In the genomic region with DNA sequence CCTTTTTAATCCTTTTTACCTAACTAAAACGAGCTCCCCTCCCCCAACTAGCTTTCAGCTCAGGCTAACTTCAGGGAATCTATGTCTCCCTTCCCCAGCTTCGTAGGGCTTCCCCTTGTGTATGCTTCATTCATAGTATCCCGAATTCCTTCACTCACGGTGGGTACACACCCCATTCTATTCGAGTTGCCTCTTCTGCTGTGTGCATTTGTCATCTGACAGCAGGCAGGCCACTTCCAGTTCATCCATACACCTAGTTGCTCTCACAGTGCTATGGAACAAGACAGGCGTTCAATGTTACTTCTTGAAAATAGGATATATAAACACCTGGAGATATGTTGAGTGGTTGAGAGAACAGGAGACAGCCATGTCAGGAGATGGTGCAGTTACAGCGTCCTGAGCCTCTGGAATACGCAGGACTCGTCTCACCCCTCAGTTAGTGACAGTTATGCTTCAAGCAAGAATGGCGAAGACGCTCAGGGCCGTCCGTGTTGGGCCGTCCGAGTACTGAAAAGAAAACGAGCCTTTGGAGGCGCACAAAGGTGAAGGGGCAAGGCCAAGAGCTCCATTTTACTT, we compare ENCODE assay signal across 8 mouse cellular contexts. TPM values are rescaled to one million over a fixed set of nuclear protein-coding genes. Genes with fewer than 3 reads are reported as not detected.
DNase-seq lines count a peak whose midpoint lies in the region; ATAC-seq and TF ChIP-seq lines count a peak whose summit lies in the region.

No protein-coding gene starts in this region.

- H3K9me3 ChIP-seq in intestine, embryonic 15.5 days, result no peaks in the 10 kb centered on the region
- H3K9me3 ChIP-seq in neural tube, embryonic 12.5 days, result no peaks in the 10 kb centered on the region

- no peaks in the 10 kb centered on the region for H3K27me3 ChIP-seq in thymus, adult 2 months (ENCODE audit: control insufficient read depth, insufficient read depth, low read length)
- no peaks in the 10 kb centered on the region for H3K27me3 ChIP-seq in intestine, embryonic 15.5 days (replicated peaks)
- H3K27me3 ChIP-seq in neural tube, embryonic 12.5 days (replicated peaks), result no peaks in the 10 kb centered on the region

- H3K4me2 ChIP-seq in intestine, embryonic 15.5 days (replicated peaks), result peak overlapping the region; percentile 85
- peak overlapping the region; percentile 75 for H3K4me2 ChIP-seq in neural tube, embryonic 12.5 days (replicated peaks)

- ATAC-seq in intestine, embryonic 15.5 days, result 0 out of 2 replicates have a peak, but pooled peaks have one; percentile 5
- ATAC-seq in neural tube, embryonic 12.5 days (ENCODE audit: low FRiP score, low read depth), result no peak; the same call in none of the 2 replicates

- peak overlapping the region; percentile 72 for H3K9ac ChIP-seq in intestine, embryonic 15.5 days
- H3K9ac ChIP-seq in neural tube, embryonic 12.5 days, result peak overlapping the region; percentile 59

- H3K36me3 ChIP-seq in thymus, adult 2 months (ENCODE audit: control insufficient read depth, insufficient read depth, low read length), result no peaks in the 10 kb centered on the region
- H3K36me3 ChIP-seq in intestine, embryonic 15.5 days, result peaks cover 6% of the 10 kb centered on the region; the same call in 1 of the 2 replicates
- 0 out of 2 replicates have a peak, but pooled peaks cover 4% of the 10 kb centered on the region for H3K36me3 ChIP-seq in neural tube, embryonic 12.5 days

- H3K27ac ChIP-seq in thymus, adult 2 months (ENCODE audit: control insufficient read depth, insufficient read depth, low read length), result peak overlapping the region; percentile 42; the same call in 1 of the 2 replicates
- peak overlapping the region; percentile 95 for H3K27ac ChIP-seq in intestine, embryonic 15.5 days
- no peak overlapping the region for H3K27ac ChIP-seq in neural tube, embryonic 12.5 days

- 2% methylated on average over 17 of the region's 17 CpGs for WGBS in thymus, adult 2 months
- WGBS in intestine, embryonic 15.5 days, result 4% methylated on average over 17 of the region's 17 CpGs
- WGBS in neural tube, embryonic 12.5 days, result 6% methylated on average over 17 of the region's 17 CpGs

- DNase-seq in cerebellum, adult 9-10 months, result peak; percentile 62
- no peak for DNase-seq in cerebellum, postnatal 36 days
- DNase-seq in thymus, adult 2 months, result no peak
- no peak for DNase-seq in thymus, postnatal 10 days (ENCODE audit: low spot score in 2 of 2)
- DNase-seq in kidney, adult 9 months, result no peak
- DNase-seq in left cerebral cortex, postnatal 4 days, result no peak

- peaks cover 6% of the 10 kb centered on the region for H3K4me1 ChIP-seq in thymus, adult 2 months (replicated peaks; ENCODE audit: control insufficient read depth, insufficient read depth, low read length)
- peaks cover 3% of the 10 kb centered on the region; the same call in 1 of the 2 replicates for H3K4me1 ChIP-seq in intestine, embryonic 15.5 days (replicated peaks)
- H3K4me1 ChIP-seq in neural tube, embryonic 12.5 days, result peaks cover 3% of the 10 kb centered on the region; the same call in 1 of the 2 replicates

- no peak for TF ChIP-seq CTCF in thymus, adult 2 months (IDR thresholded peaks at IDR 0.05; ENCODE audit: borderline replicate concordance, control insufficient read depth, extremely low read depth, insufficient read depth, low read length, poor library complexity)

- intact Hi-C loops in left cerebral cortex, postnatal 4 days (cut with DNase I), result loop anchor here (10.0 kb wide), 1 partner anchor 63 kb away; no protein-coding TSS in a partner anchor

- no peak for TF ChIP-seq POLR2A in thymus, adult 2 months (IDR thresholded peaks at IDR 0.05; ENCODE audit: control insufficient read depth, extremely low read depth, insufficient read depth, low read length, poor library complexity)

- peak overlapping the region; percentile 82 for H3K4me3 ChIP-seq in thymus, adult 2 months (ENCODE audit: control insufficient read depth, insufficient read depth, low read length)
- peak overlapping the region; percentile 63 for H3K4me3 ChIP-seq in intestine, embryonic 15.5 days (replicated peaks)
- H3K4me3 ChIP-seq in neural tube, embryonic 12.5 days, result peak overlapping the region; percentile 48

RNA-seq across cellular contexts. Expression of a gene that starts 0.4 kb away (rescaled TPM):
- 4.5 and 4.7 TPM in 2 replicates for polyA plus RNA-seq in thymus, adult 2 months (2012; rRNA removed)
- 11.0 and 11.6 TPM in 2 replicates for polyA plus RNA-seq in intestine, embryonic 15.5 days (2015; fragmentation: Nextera tagmentation; extraction: Ambion mirVana)
- 10.2 and 12.2 TPM in 2 replicates for polyA plus RNA-seq in neural tube, embryonic 12.5 days (2016; fragmentation: Nextera tagmentation; extraction: Ambion mirVana)
- 1 to 10 TPM; 5.9 to 8.3 TPM for total RNA-seq in left cerebral cortex, postnatal 4 days (2021)

RNA-seq across cellular contexts. Expression of a gene that starts 7.2 kb away (rescaled TPM):
- 23.2 and 23.4 TPM in 2 replicates for polyA plus RNA-seq in thymus, adult 2 months (2012; rRNA removed)
- 40.8 and 42.8 TPM in 2 replicates for polyA plus RNA-seq in intestine, embryonic 15.5 days (2015; fragmentation: Nextera tagmentation; extraction: Ambion mirVana)
- 45.6 and 48.3 TPM in 2 replicates for polyA plus RNA-seq in neural tube, embryonic 12.5 days (2016; fragmentation: Nextera tagmentation; extraction: Ambion mirVana)
- 10 to 100 TPM; 52.7 to 53.8 TPM for total RNA-seq in left cerebral cortex, postnatal 4 days (2021)

RNA-seq across cellular contexts. Expression of a gene that starts 7.7 kb away (rescaled TPM):
- 20.0 and 22.4 TPM in 2 replicates for polyA plus RNA-seq in thymus, adult 2 months (2012; rRNA removed)
- 26.1 and 30.6 TPM in 2 replicates for polyA plus RNA-seq in intestine, embryonic 15.5 days (2015; fragmentation: Nextera tagmentation; extraction: Ambion mirVana)
- polyA plus RNA-seq in neural tube, embryonic 12.5 days (2016; fragmentation: Nextera tagmentation; extraction: Ambion mirVana), result 39.7 and 44.4 TPM in 2 replicates
- 10 to 100 TPM; 16.6 to 18.6 TPM for total RNA-seq in left cerebral cortex, postnatal 4 days (2021)

RNA-seq across cellular contexts. Expression of a gene that starts 15.5 kb away (rescaled TPM):
- polyA plus RNA-seq in thymus, adult 2 months (2012; rRNA removed), result 3.8 and 16.7 TPM in 2 replicates
- 5.3 and 5.4 TPM in 2 replicates for polyA plus RNA-seq in intestine, embryonic 15.5 days (2015; fragmentation: Nextera tagmentation; extraction: Ambion mirVana)
- 4.9 and 7.2 TPM in 2 replicates for polyA plus RNA-seq in neural tube, embryonic 12.5 days (2016; fragmentation: Nextera tagmentation; extraction: Ambion mirVana)
- 1 to 10 TPM; 1.0 to 1.3 TPM for total RNA-seq in left cerebral cortex, postnatal 4 days (2021)

RNA-seq across cellular contexts. Expression of a gene that starts 16.5 kb away (rescaled TPM):
- 29.7 and 146 TPM in 2 replicates for polyA plus RNA-seq in thymus, adult 2 months (2012; rRNA removed)
- 51.7 and 62.6 TPM in 2 replicates for polyA plus RNA-seq in intestine, embryonic 15.5 days (2015; fragmentation: Nextera tagmentation; extraction: Ambion mirVana)
- 12.8 and 17.5 TPM in 2 replicates for polyA plus RNA-seq in neural tube, embryonic 12.5 days (2016; fragmentation: Nextera tagmentation; extraction: Ambion mirVana)
- total RNA-seq in left cerebral cortex, postnatal 4 days (2021), result 10 to 100 TPM; 39.1 to 40.9 TPM
